Mouse (Mus musculus): ENCODE measurements around the gene Pin1rt1. TPM values are rescaled to one million over a fixed set of nuclear protein-coding genes. Genes with fewer than 3 reads are reported as not detected.

The Pin1rt1 gene
- polyA plus RNA-seq (2016; fragmentation: Nextera tagmentation; extraction: Ambion mirVana): 0.16 TPM in 1 of 2 replicates, not detected in the other

DNA sequence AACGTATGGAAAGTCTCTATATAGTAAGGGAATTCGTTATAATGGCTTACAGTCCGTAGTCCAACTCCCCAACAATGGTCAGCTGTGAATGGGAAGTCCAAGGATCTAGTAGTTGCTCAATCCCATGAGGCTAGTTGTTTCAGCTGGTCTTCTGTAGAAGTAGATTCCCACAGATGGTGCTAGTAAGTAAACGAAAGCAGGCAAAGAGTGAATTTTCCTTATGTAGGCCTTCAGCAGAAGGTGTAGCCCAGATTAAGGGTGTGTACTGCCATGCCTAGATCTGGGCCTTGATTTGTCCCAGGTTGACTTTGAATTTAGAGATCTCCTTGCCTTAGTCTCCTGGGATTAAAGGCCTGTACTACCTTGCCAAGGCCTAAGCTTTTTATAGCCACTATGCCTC, at the start of gene Pin1rt1:
Gene Pin1rt1, minus strand, starts transcription at position 101 of the 400 bp plus-strand sequence.
- Histone ChIP-seq H3K4me1 (peaks cover 15% of the 10 kb centered on the region), H3K27ac (replicated peaks) (no peak within 1 kb of the TSS), H3K4me3 (no peak within 1 kb of the TSS), H3K27me3 (replicated peaks; ENCODE audit: low read depth, poor library complexity, severe bottlenecking) (peaks cover 12% of the 10 kb centered on the region), H3K36me3 (replicated peaks) (no peaks in the 10 kb centered on the region), H3K9me3 (no peaks in the 10 kb centered on the region)
- 88% methylated on average over 4 of the region's 4 CpGs for WGBS
- no peak for DNase-seq (ENCODE audit: low spot score)

DNA sequence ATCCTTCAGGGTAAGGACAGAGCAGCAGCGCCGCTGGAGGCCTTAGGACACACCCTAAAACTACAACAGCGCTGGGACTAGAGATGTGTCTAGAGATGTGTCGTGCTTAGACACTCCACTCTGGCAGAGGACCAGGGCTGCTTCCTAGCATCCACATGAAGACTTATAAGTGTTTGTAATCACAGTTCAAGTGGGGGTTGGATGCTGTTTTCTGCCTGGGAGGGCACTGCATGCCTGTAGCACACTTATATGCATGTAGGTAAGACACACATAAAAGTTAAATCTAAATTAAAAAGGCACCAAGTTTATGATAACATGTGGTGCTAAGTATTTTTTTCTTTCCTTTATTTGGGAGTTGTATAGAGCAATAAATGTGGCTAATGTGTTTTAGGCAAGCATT, 47.8 kb upstream of the Pin1rt1 start:
- peaks cover 94% of the 10 kb centered on the region for H3K36me3 ChIP-seq (replicated peaks)
- no peak for DNase-seq (ENCODE audit: low spot score)
- H3K27ac ChIP-seq (replicated peaks): no peak overlapping the region
- H3K9me3 ChIP-seq: no peaks in the 10 kb centered on the region
- no peak overlapping the region for H3K4me3 ChIP-seq
- no peaks in the 10 kb centered on the region for H3K4me1 ChIP-seq
- 94% methylated on average over 4 of the region's 4 CpGs for WGBS
- H3K27me3 ChIP-seq (replicated peaks; ENCODE audit: low read depth, poor library complexity, severe bottlenecking): no peaks in the 10 kb centered on the region

- DNase-seq (ENCODE audit: low spot score): no peak
- H3K4me3 ChIP-seq: no peak overlapping the region
- 83% methylated on average over 8 of the region's 8 CpGs for WGBS
- H3K4me1 ChIP-seq: no peaks in the 10 kb centered on the region
- no peaks in the 10 kb centered on the region for H3K27me3 ChIP-seq (replicated peaks; ENCODE audit: low read depth, poor library complexity, severe bottlenecking)
- H3K27ac ChIP-seq (replicated peaks): no peak overlapping the region
- peaks cover 93% of the 10 kb centered on the region for H3K36me3 ChIP-seq (replicated peaks)
- H3K9me3 ChIP-seq: no peaks in the 10 kb centered on the region
These were observed 47.0 kb upstream of the Pin1rt1 start for GRCm38 (mm10) chr2:104763134-104763703.

GRCm38 (mm10) chr2:104750611-104751010, 34.4 kb upstream of the Pin1rt1 start:
- H3K4me3 ChIP-seq: no peak overlapping the region
- no peak for DNase-seq (ENCODE audit: low spot score)
- H3K36me3 ChIP-seq (replicated peaks): peaks cover 17% of the 10 kb centered on the region
- 63% methylated on average over 3 of the region's 3 CpGs for WGBS
- H3K27ac ChIP-seq (replicated peaks): no peak overlapping the region
- no peaks in the 10 kb centered on the region for H3K9me3 ChIP-seq
- H3K27me3 ChIP-seq (replicated peaks; ENCODE audit: low read depth, poor library complexity, severe bottlenecking): no peaks in the 10 kb centered on the region
- no peaks in the 10 kb centered on the region for H3K4me1 ChIP-seq

GRCm38 (mm10) chr2:104748652-104749183, 32.5 kb upstream of the Pin1rt1 start:
- peaks cover 9% of the 10 kb centered on the region for H3K27me3 ChIP-seq (replicated peaks; ENCODE audit: low read depth, poor library complexity, severe bottlenecking)
- no peaks in the 10 kb centered on the region for H3K9me3 ChIP-seq
- no peak overlapping the region for H3K27ac ChIP-seq (replicated peaks)
- WGBS: 79% methylated on average over 5 of the region's 5 CpGs
- no peaks in the 10 kb centered on the region for H3K4me1 ChIP-seq
- DNase-seq (ENCODE audit: low spot score): no peak
- H3K36me3 ChIP-seq (replicated peaks): peaks cover 7% of the 10 kb centered on the region
- H3K4me3 ChIP-seq: no peak overlapping the region

- H3K27ac ChIP-seq (replicated peaks): no peak overlapping the region
- peaks cover 32% of the 10 kb centered on the region for H3K27me3 ChIP-seq (replicated peaks; ENCODE audit: low read depth, poor library complexity, severe bottlenecking)
- H3K4me3 ChIP-seq: no peak overlapping the region
- no peaks in the 10 kb centered on the region for H3K9me3 ChIP-seq
- no peak for DNase-seq (ENCODE audit: low spot score)
- 60% methylated on average over 8 of the region's 8 CpGs for WGBS
- no peaks in the 10 kb centered on the region for H3K36me3 ChIP-seq (replicated peaks)
- peaks cover 20% of the 10 kb centered on the region for H3K4me1 ChIP-seq
These were observed 30.1 kb upstream of the Pin1rt1 start for GRCm38 (mm10) chr2:104746251-104746650.

DNA sequence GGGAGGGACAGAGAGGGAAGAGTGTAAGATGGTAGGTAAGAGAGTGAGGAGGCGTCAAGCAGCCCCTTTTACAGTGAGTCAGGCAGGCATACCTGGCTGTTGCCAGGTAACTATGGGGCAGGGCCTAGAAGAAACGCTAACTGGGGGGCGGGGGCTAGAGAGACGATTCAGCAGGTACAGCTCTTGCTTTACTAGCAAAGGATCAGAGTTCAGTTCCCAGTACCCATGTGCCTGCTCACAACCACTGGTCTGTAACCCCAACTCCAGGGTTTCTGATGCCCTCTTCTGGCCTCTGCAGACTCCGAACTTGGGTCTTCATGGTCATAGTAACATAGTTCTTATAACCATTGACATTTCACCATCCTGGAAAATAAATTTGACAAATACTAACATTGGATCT, 27.8 kb upstream of the Pin1rt1 start:
- H3K9me3 ChIP-seq: no peaks in the 10 kb centered on the region
- DNase-seq (ENCODE audit: low spot score): no peak
- WGBS: 47% methylated on average over 5 of the region's 5 CpGs
- H3K36me3 ChIP-seq (replicated peaks): no peaks in the 10 kb centered on the region
- no peak overlapping the region for H3K4me3 ChIP-seq
- no peak overlapping the region for H3K27ac ChIP-seq (replicated peaks)
- peaks cover 49% of the 10 kb centered on the region for H3K27me3 ChIP-seq (replicated peaks; ENCODE audit: low read depth, poor library complexity, severe bottlenecking)
- peaks cover 24% of the 10 kb centered on the region for H3K4me1 ChIP-seq

DNA sequence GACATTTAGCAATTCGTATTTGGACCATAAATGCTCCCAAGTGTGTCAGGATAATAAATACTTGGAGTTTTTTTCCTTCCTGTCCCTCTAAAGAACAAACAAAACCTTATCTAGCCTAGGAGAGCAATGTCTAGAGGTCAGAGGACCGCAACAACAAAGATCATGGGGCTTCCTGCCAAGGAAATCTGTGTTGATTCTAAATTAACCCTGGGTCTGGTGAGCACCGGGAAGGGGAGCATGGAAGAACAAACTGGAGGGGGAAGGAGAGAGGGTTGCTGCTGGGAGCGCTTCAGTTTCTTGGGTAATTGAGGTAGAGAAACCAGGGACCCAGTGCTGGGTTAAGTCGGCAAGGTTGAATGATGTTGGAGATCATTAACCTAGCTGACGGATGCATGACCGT, 27.0 kb upstream of the Pin1rt1 start:
- Histone ChIP-seq H3K4me3 (peak overlapping the region; percentile 81), H3K9me3 (no peaks in the 10 kb centered on the region), H3K36me3 (replicated peaks) (no peaks in the 10 kb centered on the region), H3K27me3 (replicated peaks; ENCODE audit: low read depth, poor library complexity, severe bottlenecking) (peaks cover 49% of the 10 kb centered on the region), H3K4me1 (peaks cover 24% of the 10 kb centered on the region), H3K27ac (replicated peaks) (no peak overlapping the region)
- no peak for DNase-seq (ENCODE audit: low spot score)
- 11% methylated on average over 7 of the region's 7 CpGs for WGBS

DNA sequence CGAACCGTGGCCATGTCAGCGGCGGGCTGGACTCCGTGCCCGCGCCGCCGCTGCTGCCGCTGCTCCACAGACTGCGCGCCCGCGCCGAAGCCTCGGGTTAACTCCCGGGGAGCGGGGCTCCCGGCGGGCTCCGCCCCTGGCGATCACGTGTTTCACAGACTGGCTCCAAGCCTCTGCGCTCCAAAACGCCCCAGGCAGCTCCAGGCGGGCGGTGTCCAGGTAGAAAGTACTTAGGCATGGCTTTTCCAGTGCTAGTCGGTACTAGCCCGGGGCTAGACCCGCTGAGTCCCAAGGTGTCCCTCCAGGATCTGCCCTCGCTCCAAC, 26.5 kb upstream of the Pin1rt1 start, which contains the start of gene Depdc7:
Gene Depdc7, minus strand, starts transcription at position 138 of the 324 bp plus-strand sequence.
- DNase-seq (ENCODE audit: low spot score): peak; percentile 88
- Histone ChIP-seq H3K27me3 (replicated peaks; ENCODE audit: low read depth, poor library complexity, severe bottlenecking) (peaks cover 49% of the 10 kb centered on the region), H3K27ac (replicated peaks) (peak within 1 kb of the TSS; percentile 79), H3K4me1 (peaks cover 24% of the 10 kb centered on the region), H3K36me3 (replicated peaks) (no peaks in the 10 kb centered on the region), H3K4me3 (peak within 1 kb of the TSS; percentile 81), H3K9me3 (no peaks in the 10 kb centered on the region)
- WGBS: under 1% methylated on average over 31 of the region's 31 CpGs

GRCm38 (mm10) chr2:104741896-104742740, 25.9 kb upstream of the Pin1rt1 start:
- peaks cover 49% of the 10 kb centered on the region for H3K27me3 ChIP-seq (replicated peaks; ENCODE audit: low read depth, poor library complexity, severe bottlenecking)
- H3K4me3 ChIP-seq: peak overlapping the region; percentile 81
- 5% methylated on average over 46 of the region's 46 CpGs for WGBS

DNA sequence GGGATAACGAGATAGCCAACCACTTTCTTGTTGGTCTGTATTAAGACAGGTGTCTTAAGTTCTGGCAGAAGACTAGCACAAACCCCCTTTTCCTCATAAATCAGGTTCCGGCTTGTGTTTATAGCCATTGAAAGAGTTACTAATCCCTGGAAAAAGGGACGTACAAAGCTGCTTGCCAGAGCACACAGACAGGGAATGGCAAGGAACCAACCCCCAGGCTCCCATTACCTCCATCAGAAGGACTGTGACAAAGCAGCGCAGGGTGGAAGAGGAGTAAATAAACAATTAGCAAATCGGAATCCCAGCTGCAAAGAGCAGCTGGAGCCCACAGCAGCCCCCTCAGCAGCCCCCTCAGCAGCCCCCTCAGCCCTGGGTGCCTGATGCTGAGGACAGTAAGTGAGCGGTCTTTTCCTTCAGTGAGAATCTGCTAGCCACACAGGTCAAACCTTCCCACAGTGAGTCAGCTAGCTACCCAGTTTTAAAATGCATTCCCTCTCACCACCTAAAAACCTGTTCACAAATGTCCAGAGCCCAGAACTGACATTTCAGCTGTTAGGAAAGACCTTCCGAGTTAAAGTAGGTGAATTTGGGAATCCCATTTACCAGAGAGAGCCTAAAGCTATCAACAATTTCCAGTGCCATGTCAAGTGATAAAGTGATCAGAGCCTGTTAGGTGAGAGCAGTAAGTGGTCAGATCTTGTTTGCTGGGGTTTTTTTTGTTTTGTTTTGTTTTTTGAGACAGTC, 25.0 kb upstream of the Pin1rt1 start:
- H3K36me3 ChIP-seq (replicated peaks): no peaks in the 10 kb centered on the region
- H3K9me3 ChIP-seq: no peaks in the 10 kb centered on the region
- H3K27ac ChIP-seq (replicated peaks): no peak overlapping the region
- DNase-seq (ENCODE audit: low spot score): peak; percentile 15
- no peak overlapping the region for H3K4me3 ChIP-seq
- H3K27me3 ChIP-seq (replicated peaks; ENCODE audit: low read depth, poor library complexity, severe bottlenecking): peaks cover 49% of the 10 kb centered on the region
- whole genome bisulfite sequencing: 26% methylated on average over 7 of the region's 7 CpGs
- peaks cover 24% of the 10 kb centered on the region for H3K4me1 ChIP-seq

More at GRCm38 (mm10) chr2:104741896-104742740, 25.9 kb upstream of the Pin1rt1 start:
- H3K27ac ChIP-seq (replicated peaks): peak overlapping the region; percentile 79
- H3K4me1 ChIP-seq: peaks cover 24% of the 10 kb centered on the region
- no peaks in the 10 kb centered on the region for H3K36me3 ChIP-seq (replicated peaks)
- DNase-seq (ENCODE audit: low spot score): no peak
- no peaks in the 10 kb centered on the region for H3K9me3 ChIP-seq

DNA sequence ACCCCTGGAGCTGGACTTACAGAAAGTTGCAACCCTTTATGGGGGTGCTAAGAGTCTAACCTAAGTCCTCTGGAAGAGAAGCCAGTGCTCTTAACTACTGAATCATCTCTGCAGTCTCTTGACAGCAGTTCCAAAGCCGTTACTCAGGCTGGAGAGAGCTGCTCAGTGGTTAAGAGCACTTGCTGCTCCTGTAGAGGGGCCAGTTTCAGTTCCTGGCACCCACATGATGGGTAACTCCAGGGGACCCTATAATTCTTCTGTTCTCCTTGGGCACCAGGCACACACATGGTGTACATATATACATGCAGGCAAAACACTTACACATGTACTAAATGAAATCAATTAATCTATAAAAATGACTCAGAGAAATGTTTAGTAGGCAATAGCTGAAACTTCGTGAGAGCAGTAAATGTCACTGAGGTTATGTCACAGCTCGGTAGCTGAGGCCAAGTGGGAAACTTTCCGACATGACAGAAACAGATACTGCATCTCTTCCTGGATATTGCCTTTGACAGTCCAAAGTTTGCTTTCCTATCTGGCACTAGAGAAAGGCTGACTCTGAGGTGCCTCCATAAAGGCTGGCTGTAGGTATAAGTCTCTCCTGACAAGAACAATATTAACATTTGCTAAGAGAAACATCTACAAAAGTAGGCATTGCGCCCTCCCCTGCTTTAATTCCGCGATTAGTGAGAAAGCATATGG, 24.2 kb upstream of the Pin1rt1 start:
- Histone ChIP-seq H3K9me3 (no peaks in the 10 kb centered on the region), H3K4me3 (no peak overlapping the region), H3K27ac (replicated peaks) (no peak overlapping the region), H3K4me1 (peaks cover 24% of the 10 kb centered on the region), H3K36me3 (replicated peaks) (no peaks in the 10 kb centered on the region), H3K27me3 (replicated peaks; ENCODE audit: low read depth, poor library complexity, severe bottlenecking) (peaks cover 49% of the 10 kb centered on the region)
- WGBS: 58% methylated on average over 7 of the region's 7 CpGs
- DNase-seq (ENCODE audit: low spot score): no peak

All from embryonic facial prominence, embryonic 10.5 days (tissue).